Mouse (Mus musculus): ENCODE data around the gene Adgrf4.
A peak's percentile ranks its signal among the peaks of the same experiment; 100 is the strongest.

Gene Adgrf4

DNA sequence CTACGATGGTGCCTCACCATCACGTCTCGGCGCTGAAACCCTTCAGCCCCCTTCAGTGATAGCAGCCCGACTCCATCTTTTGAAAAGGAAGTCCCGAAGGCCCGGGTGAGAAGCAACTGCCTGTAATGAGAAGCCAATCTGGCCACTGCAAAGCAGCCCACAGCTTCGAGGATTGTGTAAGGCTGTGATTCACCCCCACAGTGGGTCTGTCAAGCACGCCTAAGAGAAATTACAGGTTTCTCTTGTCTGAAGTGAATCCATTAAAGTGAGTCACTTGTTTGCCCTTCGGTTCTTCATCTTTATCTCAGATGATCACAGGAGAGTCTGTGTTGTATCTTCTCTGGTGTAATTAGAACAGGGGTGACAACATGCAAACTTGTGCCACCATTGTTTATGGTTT is at the start of gene Adgrf4:
TSS of gene Adgrf4 (minus strand) at position 149 of the 400 bp plus-strand sequence.
- DNase-seq = no peak

DNA sequence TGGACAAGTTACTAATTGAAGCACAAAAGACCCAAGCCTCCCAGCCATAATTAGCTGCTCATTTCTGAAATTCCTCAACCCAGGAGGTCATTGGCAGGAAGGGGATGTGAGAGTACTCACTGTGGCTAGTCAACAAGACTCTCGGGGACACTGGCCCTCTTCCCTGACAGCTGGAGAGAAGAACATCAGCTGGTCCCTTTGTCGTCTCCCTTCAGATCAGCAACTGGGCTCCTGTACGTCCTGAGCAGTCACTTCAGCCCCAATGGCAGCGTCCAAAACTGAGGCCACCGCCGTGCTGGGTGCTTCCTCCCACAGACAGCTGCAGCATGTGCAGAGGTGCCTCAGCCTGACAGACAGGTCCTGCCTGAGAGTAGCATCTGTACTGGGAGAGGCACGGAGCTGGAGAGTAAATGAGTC is 49.7 kb upstream of the Adgrf4 start, which contains the start of gene Adgrf2:
TSS of gene Adgrf2 (minus strand) at position 379 of the 417 bp plus-strand sequence.
- peak; percentile 8 to 42 for DNase-seq

DNA sequence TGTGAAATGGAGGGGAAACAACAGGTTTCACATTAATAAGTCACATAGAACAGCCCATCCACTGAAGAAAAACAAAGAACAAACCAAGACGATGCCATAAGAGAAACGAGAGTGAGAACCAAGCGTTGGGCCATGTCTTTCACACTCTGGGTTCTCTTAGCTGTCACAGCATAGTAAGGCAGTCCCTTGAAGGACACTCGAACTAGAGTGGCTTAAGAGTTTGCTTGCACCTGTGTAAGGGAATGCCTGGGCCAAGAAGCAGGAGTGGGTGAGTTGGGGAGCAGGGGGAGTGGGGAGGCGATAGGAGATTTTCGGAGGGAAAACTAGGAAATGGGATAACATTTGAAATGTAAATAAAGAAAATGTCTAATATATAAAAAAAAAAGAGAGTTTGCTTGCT is 46.7 kb upstream of the Adgrf4 start:
- DNase-seq = no peak

DNA sequence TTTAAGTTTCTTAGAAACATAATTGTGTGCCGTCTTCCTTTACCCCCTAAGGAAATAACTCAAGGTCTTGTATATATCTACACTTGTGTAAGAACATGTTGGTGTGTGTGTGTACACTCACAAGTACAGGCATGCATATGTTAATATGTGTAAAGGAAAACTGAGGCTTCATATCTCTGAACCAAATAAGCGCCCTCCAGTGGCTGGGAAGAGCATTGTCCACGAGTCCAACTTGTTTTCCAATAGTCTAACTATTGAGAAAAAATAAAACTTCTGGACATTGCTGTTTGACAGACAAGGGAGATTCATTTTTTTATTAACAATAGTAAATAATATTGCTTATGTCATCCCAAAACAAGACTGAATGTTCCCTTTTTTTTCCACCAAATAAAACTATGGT is 25.1 kb upstream of the Adgrf4 start:
- DNase-seq = no peak

GRCm38 (mm10) chr17:42714991-42715390 is 22.9 kb upstream of the Adgrf4 start:
- DNase-seq = no peak

DNA sequence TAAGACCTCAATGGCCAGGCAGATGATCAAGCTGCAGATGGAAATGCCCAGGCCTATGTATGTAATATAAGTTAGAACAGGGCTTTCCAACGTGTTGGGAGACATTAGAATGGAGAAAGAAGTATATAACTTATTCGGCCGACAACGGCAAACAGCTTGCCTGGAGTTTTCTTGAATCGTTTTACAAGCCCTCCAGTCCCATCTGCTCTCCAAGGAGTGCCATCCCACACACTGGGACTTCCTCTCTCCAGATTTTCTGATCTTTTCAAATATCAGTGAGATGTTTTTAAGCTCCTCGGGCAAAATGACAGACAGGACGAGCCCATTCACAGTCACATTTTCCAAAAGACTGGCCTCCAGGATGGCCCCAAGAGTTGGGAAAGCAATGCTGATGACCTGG is 18.6 kb upstream of the Adgrf4 start:
- DNase-seq = no peak

- DNase-seq = no peak
Measured at GRCm38 (mm10) chr17:42705611-42706010, 13.5 kb upstream of the Adgrf4 start.

DNA sequence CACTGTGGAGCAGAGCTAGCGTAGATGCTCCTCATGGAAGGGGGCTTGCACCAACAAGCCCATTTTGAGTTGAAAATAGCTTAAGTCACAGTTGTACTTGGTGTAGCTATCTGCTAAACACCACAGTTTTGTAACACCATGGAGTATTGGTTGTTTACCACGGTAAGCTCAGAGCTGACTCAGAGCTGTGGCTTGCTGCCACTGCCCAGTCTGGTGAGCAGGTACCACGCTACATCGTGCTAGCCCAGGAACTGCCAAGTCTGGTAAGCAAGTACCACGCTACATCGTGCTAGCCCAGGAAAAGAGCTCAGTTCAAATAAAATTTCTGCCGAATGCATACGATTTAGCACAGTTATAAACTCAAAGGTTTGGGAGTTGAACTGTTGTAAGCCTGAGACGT is 10.1 kb upstream of the Adgrf4 start:
- DNase-seq = no peak

DNA sequence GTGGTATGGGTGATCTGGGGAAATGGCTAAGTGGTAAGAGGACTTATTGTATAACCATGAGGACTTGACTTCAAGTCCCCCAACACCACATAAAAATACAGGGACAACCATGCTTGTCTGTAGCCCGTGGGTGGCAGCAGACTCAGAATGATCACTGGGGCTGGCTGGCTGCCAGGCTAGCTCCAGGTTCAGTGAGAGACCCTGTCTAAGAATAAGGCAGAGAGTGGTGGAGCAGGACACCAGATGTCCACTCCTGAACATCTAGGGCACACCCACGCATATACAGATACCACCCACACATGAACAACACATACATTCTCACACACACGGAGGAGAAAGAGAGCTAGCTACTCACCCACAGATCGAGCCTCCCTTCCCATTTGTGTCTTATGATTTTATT is 2.6 kb upstream of the Adgrf4 start:
- DNase-seq = peak in 1 of 2 experiments; percentile 15

- DNase-seq = no peak
Measured at GRCm38 (mm10) chr17:42690531-42690930, 1.6 kb downstream of the Adgrf4 start.

DNA sequence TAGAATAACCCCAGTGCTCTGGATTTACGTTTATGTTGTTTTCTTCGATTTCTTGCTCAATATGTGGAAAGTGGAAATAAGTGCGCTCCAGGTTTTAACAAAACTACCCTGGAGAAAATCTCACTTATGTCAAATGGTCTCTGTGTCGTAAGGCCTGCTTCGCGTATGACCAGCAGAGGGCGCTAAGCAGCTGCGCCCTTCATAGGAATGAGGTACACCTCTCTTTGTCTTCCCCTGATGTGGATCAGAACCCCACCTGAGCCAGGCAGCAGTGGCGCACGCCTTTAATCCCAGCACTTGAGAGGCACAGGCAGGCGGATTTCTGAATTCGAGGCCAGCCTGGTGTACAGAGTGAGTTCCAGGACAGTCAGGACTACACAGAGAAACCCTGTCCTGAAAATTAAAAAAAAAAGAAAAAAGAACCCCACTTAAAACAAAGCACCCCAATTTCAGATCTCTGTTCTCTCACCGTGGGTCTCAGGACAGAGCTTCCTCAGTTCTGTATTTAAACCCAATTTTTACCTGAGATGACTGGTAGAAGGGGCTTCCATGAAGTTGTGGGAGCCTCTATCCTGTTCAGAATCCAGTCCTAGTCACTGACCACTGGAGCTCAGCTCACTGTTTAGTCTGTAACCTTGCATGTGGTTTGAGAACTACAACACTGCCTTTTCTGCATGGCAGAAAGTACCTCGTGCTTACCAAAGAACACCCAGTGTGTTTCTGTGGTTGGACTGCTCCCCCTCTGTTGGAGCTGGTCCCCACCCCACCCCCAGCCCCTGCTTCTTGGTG is 33.3 kb downstream of the Adgrf4 start:
- DNase-seq = peak in 1 of 2 experiments; percentile 58

GRCm38 (mm10) chr17:42643416-42643815 is 48.7 kb downstream of the Adgrf4 start:
- no peak for DNase-seq

DNA sequence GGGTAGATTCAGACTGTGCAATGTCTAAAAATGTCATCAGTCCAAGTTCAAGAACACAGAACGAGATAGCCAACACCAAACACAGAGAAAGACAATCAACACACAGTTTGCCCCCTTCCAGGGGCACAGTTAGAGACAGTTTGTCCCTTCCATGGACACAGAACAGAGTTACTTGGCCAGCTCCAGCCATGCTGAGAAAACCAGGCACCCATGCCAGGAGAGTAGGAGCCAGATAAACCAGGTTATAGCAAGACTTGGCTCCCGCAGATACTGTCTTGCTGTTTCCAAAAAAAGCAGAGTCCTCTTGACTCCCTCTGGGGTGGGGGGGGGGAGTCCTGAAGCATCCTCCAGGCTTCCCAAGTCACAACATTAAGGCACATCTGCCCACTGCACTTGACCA is 61.9 kb downstream of the Adgrf4 start:
- DNase-seq = no peak

GRCm38 (mm10) chr17:42613043-42613737 is 78.9 kb downstream of the Adgrf4 start:
- DNase-seq = peak in 1 of 2 experiments; percentile 57

GRCm38 (mm10) chr17:42611295-42611694 is 80.8 kb downstream of the Adgrf4 start, which contains the start of gene Opn5:
TSS of gene Opn5 (minus strand) at chr17:42611395.
- no peak for DNase-seq

GRCm38 (mm10) chr17:42608270-42608669 is 83.8 kb downstream of the Adgrf4 start:
- no peak for DNase-seq
